Mouse (Mus musculus): ENCODE results near the gene Hs3st4. TPM values are rescaled to one million over a fixed set of nuclear protein-coding genes. Genes with fewer than 3 reads are reported as not detected.

Gene Hs3st4
- polyA plus RNA-seq, 1 experiment from 2014 or later: 8.9 TPM

- Histone ChIP-seq H3K4me3 (replicated peaks; ENCODE audit: low read length) (peak overlapping the region; percentile 76), H3K27ac (no peak overlapping the region), H3K9ac (peak overlapping the region; percentile 76), H3K27me3 (ENCODE audit: control insufficient read depth, insufficient read depth, low read length) (peaks cover 75% of the 10 kb centered on the region), H3K36me3 (replicated peaks; ENCODE audit: control insufficient read depth, insufficient read depth) (no peaks in the 10 kb centered on the region), H3K4me1 (replicated peaks; ENCODE audit: control insufficient read depth, insufficient read depth, low read length) (peaks cover 4% of the 10 kb centered on the region; the same call in 1 of the 2 replicates), H3K4me2 (replicated peaks) (peak overlapping the region; percentile 92), H3K9me3 (ENCODE audit: control insufficient read depth, low read length) (no peaks in the 10 kb centered on the region)
- ATAC-seq (ENCODE audit: low FRiP score) (peak; percentile 48; the same call in 1 of the 2 replicates), DNase-seq (ENCODE audit: low spot score) (no peak)
- under 1% methylated on average over 63 of the region's 97 CpGs for WGBS
These were observed 743 bp downstream of the Hs3st4 start for GRCm38 (mm10) chr7:123983177-123984046.

- DNase-seq (ENCODE audit: low spot score): no peak
- Histone ChIP-seq H3K4me3 (replicated peaks; ENCODE audit: low read length) (no peak overlapping the region), H3K4me2 (replicated peaks) (no peak overlapping the region), H3K9ac (no peak overlapping the region), H3K27me3 (ENCODE audit: control insufficient read depth, insufficient read depth, low read length) (0 out of 2 replicates have a peak, but pooled peaks cover 6% of the 10 kb centered on the region), H3K4me1 (replicated peaks; ENCODE audit: control insufficient read depth, insufficient read depth, low read length) (no peaks in the 10 kb centered on the region), H3K27ac (no peak overlapping the region), H3K9me3 (ENCODE audit: control insufficient read depth, low read length) (no peaks in the 10 kb centered on the region), H3K36me3 (replicated peaks; ENCODE audit: control insufficient read depth, insufficient read depth) (no peaks in the 10 kb centered on the region)
- ATAC-seq (ENCODE audit: low FRiP score): no peak
- WGBS: 48% methylated on average over 3 of the region's 3 CpGs
These were observed 9.5 kb downstream of the Hs3st4 start for GRCm38 (mm10) chr7:123992121-123992520.

DNA sequence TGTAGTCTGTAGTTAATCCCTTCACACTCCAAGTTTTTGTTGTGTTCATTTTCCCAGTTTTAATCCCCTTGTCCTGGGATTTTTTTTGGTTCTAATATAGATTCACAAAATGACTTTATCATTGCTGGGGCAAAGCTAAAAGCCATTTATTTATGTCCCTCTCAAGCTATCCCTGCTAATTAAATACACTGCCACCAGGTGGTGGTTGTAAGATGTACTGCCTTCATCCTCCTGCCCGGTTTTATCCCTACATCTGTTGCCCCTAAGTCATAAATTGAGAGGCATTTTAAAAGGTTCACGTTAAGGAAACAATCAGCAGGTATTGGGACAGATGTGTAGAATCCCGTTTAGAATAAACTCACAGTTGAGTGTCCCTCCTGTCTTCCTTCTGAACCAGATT is 14.6 kb downstream of the Hs3st4 start:
- ATAC-seq (ENCODE audit: low FRiP score): no peak
- H3K27me3 ChIP-seq (ENCODE audit: control insufficient read depth, insufficient read depth, low read length): no peaks in the 10 kb centered on the region
- 51% methylated on average over 3 of the region's 3 CpGs for WGBS

DNA sequence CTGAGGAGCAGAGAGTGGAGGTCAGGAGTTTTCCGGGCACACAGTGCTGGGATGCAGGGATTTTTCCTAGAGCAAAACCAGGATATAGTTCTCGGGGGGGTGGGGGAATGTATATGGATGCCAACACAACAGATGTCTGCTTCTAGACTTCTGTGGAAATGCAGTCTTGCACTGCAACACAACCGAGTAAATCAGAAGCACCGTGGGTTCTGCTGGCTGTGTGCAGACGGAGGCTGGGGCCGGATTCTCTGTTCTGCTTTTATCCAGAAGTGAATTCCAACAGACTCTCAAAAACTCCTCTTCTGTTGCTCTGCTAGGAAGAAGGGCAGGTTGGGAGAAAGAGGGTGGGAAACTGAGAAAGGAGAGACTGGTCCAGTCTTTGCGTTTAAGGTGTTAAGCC is 15.9 kb downstream of the Hs3st4 start:
- H3K9ac ChIP-seq: no peak overlapping the region
- no peak overlapping the region for H3K4me3 ChIP-seq (replicated peaks; ENCODE audit: low read length)
- 80% methylated on average over 7 of the region's 7 CpGs for WGBS
- H3K4me1 ChIP-seq (replicated peaks; ENCODE audit: control insufficient read depth, insufficient read depth, low read length): no peaks in the 10 kb centered on the region
- no peak overlapping the region for H3K27ac ChIP-seq
- ATAC-seq (ENCODE audit: low FRiP score) (no peak), DNase-seq (ENCODE audit: low spot score) (no peak)
- H3K27me3 ChIP-seq (ENCODE audit: control insufficient read depth, insufficient read depth, low read length): no peaks in the 10 kb centered on the region
- H3K36me3 ChIP-seq (replicated peaks; ENCODE audit: control insufficient read depth, insufficient read depth): no peaks in the 10 kb centered on the region
- no peaks in the 10 kb centered on the region for H3K9me3 ChIP-seq (ENCODE audit: control insufficient read depth, low read length)
- no peak overlapping the region for H3K4me2 ChIP-seq (replicated peaks)

More for the DNA sequence above, 14.6 kb downstream of the Hs3st4 start:
- Histone ChIP-seq H3K9ac (no peak overlapping the region), H3K4me1 (replicated peaks; ENCODE audit: control insufficient read depth, insufficient read depth, low read length) (no peaks in the 10 kb centered on the region), H3K36me3 (replicated peaks; ENCODE audit: control insufficient read depth, insufficient read depth) (no peaks in the 10 kb centered on the region), H3K27ac (no peak overlapping the region), H3K9me3 (ENCODE audit: control insufficient read depth, low read length) (no peaks in the 10 kb centered on the region), H3K4me2 (replicated peaks) (no peak overlapping the region), H3K4me3 (replicated peaks; ENCODE audit: low read length) (no peak overlapping the region)
- DNase-seq (ENCODE audit: low spot score): no peak

DNA sequence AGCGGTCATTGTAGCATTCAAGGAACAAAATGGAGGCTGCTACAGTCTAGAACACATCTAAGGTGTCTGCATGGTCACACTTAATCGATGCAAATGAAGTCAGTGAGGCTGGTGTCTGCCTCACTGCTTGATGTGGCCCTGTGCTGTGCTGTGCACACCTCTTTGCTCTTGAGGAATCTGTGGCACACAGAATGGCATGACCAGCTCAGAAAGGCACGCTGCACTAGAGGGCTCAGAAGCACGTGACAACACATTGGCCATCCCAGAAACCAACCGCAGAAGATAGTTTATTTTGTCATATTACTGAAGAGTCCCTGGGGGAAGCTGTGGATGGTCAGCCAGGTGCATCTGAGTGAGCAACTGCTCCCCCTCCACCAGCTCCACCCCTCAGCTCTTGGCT is 44.2 kb downstream of the Hs3st4 start:
- WGBS: 90% methylated on average over 5 of the region's 5 CpGs
- DNase-seq (ENCODE audit: low spot score) (no peak), ATAC-seq (ENCODE audit: low FRiP score) (no peak)
- H3K9ac ChIP-seq: no peak overlapping the region
- peaks cover 6% of the 10 kb centered on the region for H3K9me3 ChIP-seq (ENCODE audit: control insufficient read depth, low read length)
- H3K4me3 ChIP-seq (replicated peaks; ENCODE audit: low read length): no peak overlapping the region
- no peaks in the 10 kb centered on the region for H3K4me1 ChIP-seq (replicated peaks; ENCODE audit: control insufficient read depth, insufficient read depth, low read length)
- H3K36me3 ChIP-seq (replicated peaks; ENCODE audit: control insufficient read depth, insufficient read depth): no peaks in the 10 kb centered on the region
- no peak overlapping the region for H3K27ac ChIP-seq
- H3K27me3 ChIP-seq (ENCODE audit: control insufficient read depth, insufficient read depth, low read length): no peaks in the 10 kb centered on the region
- no peak overlapping the region for H3K4me2 ChIP-seq (replicated peaks)

DNA sequence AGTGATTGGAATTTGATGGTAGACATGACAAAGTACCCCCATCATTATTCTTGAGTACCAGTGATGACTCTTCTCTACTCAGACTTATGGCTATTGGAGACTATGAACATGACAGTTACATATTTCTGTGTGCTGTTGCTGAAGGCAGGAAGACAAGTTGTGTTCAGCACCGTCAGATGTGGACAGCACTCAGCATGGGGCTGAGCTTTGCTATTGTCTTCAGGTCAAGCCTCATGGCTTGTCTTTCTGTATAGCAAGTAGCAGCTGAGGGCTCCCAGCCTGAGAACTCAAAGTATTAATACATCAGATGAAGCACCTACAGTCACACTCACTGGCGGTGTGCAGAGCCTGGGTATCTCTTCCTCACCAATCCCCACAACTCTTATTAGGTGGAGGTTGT is 49.6 kb downstream of the Hs3st4 start:
- ATAC-seq (ENCODE audit: low FRiP score) (no peak), DNase-seq (ENCODE audit: low spot score) (no peak)
- H3K4me2 ChIP-seq (replicated peaks): no peak overlapping the region
- H3K4me1 ChIP-seq (replicated peaks; ENCODE audit: control insufficient read depth, insufficient read depth, low read length): 0 out of 2 replicates have a peak, but pooled peaks cover 4% of the 10 kb centered on the region
- peaks cover 6% of the 10 kb centered on the region for H3K9me3 ChIP-seq (ENCODE audit: control insufficient read depth, low read length)
- H3K4me3 ChIP-seq (replicated peaks; ENCODE audit: low read length): no peak overlapping the region
- H3K27ac ChIP-seq: no peak overlapping the region
- 37% methylated on average over 2 of the region's 2 CpGs for WGBS
- H3K27me3 ChIP-seq (ENCODE audit: control insufficient read depth, insufficient read depth, low read length): no peaks in the 10 kb centered on the region
- H3K36me3 ChIP-seq (replicated peaks; ENCODE audit: control insufficient read depth, insufficient read depth): no peaks in the 10 kb centered on the region
- no peak overlapping the region for H3K9ac ChIP-seq

DNA sequence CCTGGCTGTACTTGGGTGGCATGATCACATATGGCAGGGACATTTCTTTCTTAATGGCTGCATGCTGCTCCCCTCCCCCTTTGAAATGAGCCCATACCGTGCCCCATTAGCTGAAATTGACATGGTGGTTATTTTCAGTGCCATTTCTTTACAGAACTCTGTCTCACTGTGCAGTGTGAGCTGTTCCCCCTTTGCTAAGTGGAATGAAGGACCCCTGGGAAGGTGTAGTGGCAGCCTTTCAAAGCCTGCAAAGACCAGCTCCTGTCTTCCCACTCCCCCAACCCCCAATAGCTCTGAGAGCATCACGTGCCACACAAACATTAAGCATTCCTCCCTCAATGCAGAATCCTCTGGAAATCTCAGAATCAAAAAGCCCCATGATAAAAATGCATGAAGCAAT is 50.7 kb downstream of the Hs3st4 start:
- 47% methylated on average over 2 of the region's 2 CpGs for WGBS
- Histone ChIP-seq H3K36me3 (replicated peaks; ENCODE audit: control insufficient read depth, insufficient read depth) (no peaks in the 10 kb centered on the region), H3K9me3 (ENCODE audit: control insufficient read depth, low read length) (peaks cover 6% of the 10 kb centered on the region), H3K27me3 (ENCODE audit: control insufficient read depth, insufficient read depth, low read length) (no peaks in the 10 kb centered on the region), H3K27ac (0 out of 2 replicates have a peak overlapping the region, but pooled peaks have one; percentile 32), H3K4me3 (replicated peaks; ENCODE audit: low read length) (no peak overlapping the region), H3K9ac (no peak overlapping the region), H3K4me2 (replicated peaks) (no peak overlapping the region), H3K4me1 (replicated peaks; ENCODE audit: control insufficient read depth, insufficient read depth, low read length) (peaks cover 12% of the 10 kb centered on the region; the same call in 1 of the 2 replicates)
- DNase-seq (ENCODE audit: low spot score) (no peak), ATAC-seq (ENCODE audit: low FRiP score) (0 out of 2 replicates have a peak, but pooled peaks have one; percentile 37)

DNA sequence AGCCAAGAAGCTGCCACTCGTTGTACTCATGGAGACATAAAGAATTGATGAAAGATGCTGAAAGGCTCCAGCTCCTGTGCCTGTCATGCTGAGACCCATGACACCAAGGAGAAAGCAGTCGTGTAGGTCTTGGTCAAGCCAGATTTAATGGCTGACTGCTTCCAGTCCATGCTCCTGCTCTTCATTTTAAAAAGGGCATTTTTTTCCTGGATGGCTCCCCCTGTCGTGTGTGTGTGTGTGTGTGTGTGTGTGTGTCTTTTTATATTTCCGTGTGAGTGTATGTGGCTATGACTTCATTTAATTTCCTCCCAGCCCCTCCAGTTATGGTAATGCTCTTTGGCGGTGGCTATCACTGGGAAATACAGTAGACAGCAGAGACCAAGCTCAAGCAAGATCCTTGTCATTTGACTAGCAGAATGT is 54.6 kb downstream of the Hs3st4 start:
- H3K4me3 ChIP-seq (replicated peaks; ENCODE audit: low read length): no peak overlapping the region
- no peaks in the 10 kb centered on the region for H3K36me3 ChIP-seq (replicated peaks; ENCODE audit: control insufficient read depth, insufficient read depth)
- WGBS: 19% methylated on average over 5 of the region's 5 CpGs
- H3K9me3 ChIP-seq (ENCODE audit: control insufficient read depth, low read length): no peaks in the 10 kb centered on the region
- no peak overlapping the region for H3K4me2 ChIP-seq (replicated peaks)
- H3K9ac ChIP-seq: no peak overlapping the region
- H3K27me3 ChIP-seq (ENCODE audit: control insufficient read depth, insufficient read depth, low read length): no peaks in the 10 kb centered on the region
- DNase-seq (ENCODE audit: low spot score): peak; percentile 33
- peaks cover 12% of the 10 kb centered on the region; the same call in 1 of the 2 replicates for H3K4me1 ChIP-seq (replicated peaks; ENCODE audit: control insufficient read depth, insufficient read depth, low read length)
- 0 out of 2 replicates have a peak overlapping the region, but pooled peaks have one; percentile 20 for H3K27ac ChIP-seq
- ATAC-seq (ENCODE audit: low FRiP score): peak; percentile 64; the same call in 1 of the 2 replicates

DNA sequence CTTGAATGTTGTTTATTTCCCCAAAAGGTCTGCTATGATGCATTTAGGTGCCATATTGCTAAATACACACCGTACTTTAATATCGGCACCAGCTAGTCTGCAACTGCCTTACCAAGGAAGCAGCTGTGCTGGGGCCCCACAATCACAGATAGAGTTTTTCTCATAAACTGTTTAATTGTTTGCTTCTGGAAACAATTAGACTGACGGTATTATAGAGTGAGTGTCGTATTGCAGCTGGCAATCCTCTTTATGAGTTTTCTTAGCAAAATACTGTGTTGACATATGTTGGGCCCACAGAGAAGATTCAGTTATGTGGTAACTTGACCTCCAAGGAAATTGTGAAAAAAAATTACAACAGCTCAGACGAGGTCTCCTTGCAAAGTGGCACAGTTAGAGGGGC is 56.5 kb downstream of the Hs3st4 start:
- no peak overlapping the region for H3K27ac ChIP-seq

More for the DNA sequence above, 56.5 kb downstream of the Hs3st4 start:
- no peaks in the 10 kb centered on the region for H3K36me3 ChIP-seq (replicated peaks; ENCODE audit: control insufficient read depth, insufficient read depth)
- H3K9me3 ChIP-seq (ENCODE audit: control insufficient read depth, low read length): no peaks in the 10 kb centered on the region
- no peak overlapping the region for H3K4me2 ChIP-seq (replicated peaks)
- H3K27me3 ChIP-seq (ENCODE audit: control insufficient read depth, insufficient read depth, low read length): no peaks in the 10 kb centered on the region
- no peak overlapping the region for H3K9ac ChIP-seq
- no peak overlapping the region for H3K4me3 ChIP-seq (replicated peaks; ENCODE audit: low read length)
- DNase-seq (ENCODE audit: low spot score) (no peak), ATAC-seq (ENCODE audit: low FRiP score) (no peak)
- 80% methylated on average over 5 of the region's 5 CpGs for WGBS
- peaks cover 12% of the 10 kb centered on the region; the same call in 1 of the 2 replicates for H3K4me1 ChIP-seq (replicated peaks; ENCODE audit: control insufficient read depth, insufficient read depth, low read length)
